In the genomic region with DNA sequence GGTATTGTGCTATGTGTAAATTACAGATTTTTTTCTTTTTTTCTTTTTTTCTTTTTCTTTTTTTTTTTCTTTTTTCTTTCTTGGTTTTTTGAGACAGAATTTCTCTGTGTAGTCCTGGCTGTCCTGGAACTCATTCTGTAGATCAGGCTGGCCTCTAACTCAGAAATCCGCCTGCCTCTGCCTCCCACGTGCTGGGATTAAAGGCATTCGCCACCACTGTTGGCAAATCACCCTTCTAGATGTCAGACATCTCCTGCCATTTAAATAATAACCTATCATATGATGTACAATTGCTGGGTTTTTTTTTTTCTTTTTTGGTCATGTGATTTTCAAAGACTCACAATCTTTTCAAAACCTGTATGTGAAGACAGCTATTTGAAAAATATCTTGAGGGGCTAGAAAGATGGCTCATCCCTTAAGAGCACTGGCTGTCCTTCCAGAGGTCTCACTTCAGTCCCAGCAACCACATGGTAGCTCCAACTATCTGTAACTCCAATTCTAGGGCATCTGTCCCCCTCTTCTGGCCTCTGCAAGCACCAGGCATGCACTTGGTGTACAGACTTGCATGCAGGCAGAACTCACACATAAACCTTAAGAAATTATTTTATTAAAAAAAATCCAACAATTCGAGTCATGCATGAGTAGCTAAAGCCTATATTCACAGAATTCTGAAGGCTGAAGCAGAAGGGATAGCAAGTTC, we compare ENCODE assay signal across 8 mouse cellular contexts. TPM values are rescaled to one million over a fixed set of nuclear protein-coding genes. Genes with fewer than 3 reads are reported as not detected.
A peak's percentile ranks its signal among the peaks of the same experiment; 100 is the strongest.
DNase-seq lines count a peak whose midpoint lies in the region; ATAC-seq and TF ChIP-seq lines count a peak whose summit lies in the region.

No protein-coding gene starts in this region.

- WGBS in heart, embryonic 14.5 days = 76% methylated on average over 4 of the region's 4 CpGs
- 80% methylated on average over 4 of the region's 4 CpGs for WGBS in forebrain, embryonic 13.5 days
- WGBS in liver, embryonic 16.5 days (ENCODE audit: insufficient replicate concordance) = 65% methylated on average over 4 of the region's 4 CpGs

- no peak for TF ChIP-seq EP300 in CH12.LX (IDR thresholded peaks at IDR 0.05; ENCODE audit: low read length)

- H3K36me3 ChIP-seq in heart, embryonic 14.5 days (ENCODE audit: control insufficient read depth, insufficient read depth, low read length) = no peaks in the 10 kb centered on the region
- peaks cover 11 to 27% of the 10 kb centered on the region in 2 experiments for H3K36me3 ChIP-seq in CH12.LX (replicated peaks in 1 of 2; ENCODE audit: control insufficient read depth in 1 of 2, insufficient read depth in 1 of 2, low read length in 1 of 2)
- H3K36me3 ChIP-seq in forebrain, embryonic 13.5 days (ENCODE audit: poor library complexity, severe bottlenecking) = no peaks in the 10 kb centered on the region
- no peaks in the 10 kb centered on the region for H3K36me3 ChIP-seq in liver, embryonic 16.5 days (ENCODE audit: control insufficient read depth, insufficient read depth)

- ATAC-seq in heart, embryonic 14.5 days (ENCODE audit: insufficient number of reproducible peaks, insufficient read depth, low FRiP score, low read depth) = no peak
- ATAC-seq in forebrain, embryonic 13.5 days = no peak
- ATAC-seq in liver, embryonic 16.5 days (ENCODE audit: low read depth) = no peak

- dilution Hi-C loops in CH12.LX (cut with MboI; ENCODE audit: extremely low pct_ligation_motif_present, extremely low pct_unique_long_range_greater_than_20kb, low sequenced_read_pairs) = no loop called here

- DNase-seq in heart, adult 9 months (ENCODE audit: low spot score in 2 of 2) = no peak
- peak; percentile 68 for DNase-seq in CH12.LX (ENCODE audit: extremely low read depth)
- no peak for DNase-seq in retina, embryonic 14.5 days (ENCODE audit: low spot score)
- DNase-seq in B cell, adult 2 months = no peak
- no peak for DNase-seq in layer of hippocampus, adult 11-12 months (ENCODE audit: low spot score)

- H3K4me3 ChIP-seq in heart, embryonic 14.5 days (ENCODE audit: control insufficient read depth in 1 of 2, insufficient read depth in 1 of 2, low read depth in 1 of 2, low read length in 2 of 2) = peak overlapping the region in 1 of 2 experiments; percentile 99; a peak in 1 of 4 replicates
- peak overlapping the region; percentile 69 to 92 (median 89) for H3K4me3 ChIP-seq in CH12.LX (replicated peaks in 1 of 3; ENCODE audit: low read depth in 2 of 3, low read length in 2 of 3, poor library complexity in 1 of 3)
- H3K4me3 ChIP-seq in forebrain, embryonic 13.5 days = peak overlapping the region; percentile 99; the same call in 1 of the 2 replicates
- no peak overlapping the region; the same call in 1 of the 2 replicates for H3K4me3 ChIP-seq in liver, embryonic 16.5 days (ENCODE audit: low read depth, low read length)

- peak overlapping the region; percentile 77 for H3K4me2 ChIP-seq in heart, embryonic 14.5 days (ENCODE audit: low read length)
- peak overlapping the region; percentile 97 for H3K4me2 ChIP-seq in CH12.LX (ENCODE audit: insufficient read depth, low read depth, poor library complexity, severe bottlenecking)
- H3K4me2 ChIP-seq in forebrain, embryonic 13.5 days = peak overlapping the region; percentile 73
- peak overlapping the region; percentile 90 for H3K4me2 ChIP-seq in liver, embryonic 16.5 days (ENCODE audit: low read depth, low read length)

- TF ChIP-seq RAD21 in CH12.LX (IDR thresholded peaks at IDR 0.05; ENCODE audit: low read depth, low read length) = peak; percentile 66

- no peaks in the 10 kb centered on the region for H3K9me3 ChIP-seq in heart, embryonic 14.5 days (ENCODE audit: control insufficient read depth, low read length)
- H3K9me3 ChIP-seq in CH12.LX (replicated peaks; ENCODE audit: low read length) = no peaks in the 10 kb centered on the region
- H3K9me3 ChIP-seq in forebrain, embryonic 13.5 days (replicated peaks) = no peaks in the 10 kb centered on the region
- no peaks in the 10 kb centered on the region for H3K9me3 ChIP-seq in liver, embryonic 16.5 days (replicated peaks; ENCODE audit: control insufficient read depth, low read length)

- H3K27me3 ChIP-seq in heart, embryonic 14.5 days (ENCODE audit: control insufficient read depth, insufficient read depth, low read length) = no peaks in the 10 kb centered on the region
- H3K27me3 ChIP-seq in CH12.LX (replicated peaks) = no peaks in the 10 kb centered on the region
- H3K27me3 ChIP-seq in forebrain, embryonic 13.5 days = no peaks in the 10 kb centered on the region
- H3K27me3 ChIP-seq in liver, embryonic 16.5 days (ENCODE audit: control insufficient read depth, insufficient read depth, low read depth, low read length) = no peaks in the 10 kb centered on the region

- peaks cover 0 to 12% of the 10 kb centered on the region in 2 experiments; a peak in 1 of 4 replicates for H3K4me1 ChIP-seq in heart, embryonic 14.5 days (ENCODE audit: control insufficient read depth in 2 of 2, insufficient read depth in 2 of 2, low read length in 2 of 2)
- peaks cover 8 to 33% of the 10 kb centered on the region in 2 experiments for H3K4me1 ChIP-seq in CH12.LX (ENCODE audit: control insufficient read depth in 1 of 2, insufficient read depth in 2 of 2)
- H3K4me1 ChIP-seq in forebrain, embryonic 13.5 days = peaks cover 16% of the 10 kb centered on the region
- H3K4me1 ChIP-seq in liver, embryonic 16.5 days (ENCODE audit: control insufficient read depth, low read depth, low read length) = peaks cover 15% of the 10 kb centered on the region

- H3K79me2 ChIP-seq in CH12.LX (replicated peaks; ENCODE audit: control insufficient read depth, extremely low read depth, insufficient read depth, poor library complexity, severe bottlenecking) = peaks cover 86% of the 10 kb centered on the region

- H3K9ac ChIP-seq in heart, embryonic 14.5 days (ENCODE audit: low read length) = no peak overlapping the region
- peak overlapping the region; percentile 100 for H3K9ac ChIP-seq in CH12.LX (ENCODE audit: insufficient read depth, low read depth)
- no peak overlapping the region for H3K9ac ChIP-seq in forebrain, embryonic 13.5 days
- H3K9ac ChIP-seq in liver, embryonic 16.5 days (ENCODE audit: low read depth, low read length) = no peak overlapping the region

- TF ChIP-seq CTCF in CH12.LX (conservative IDR thresholded peaks at IDR 0.05 in 1 of 2, IDR thresholded peaks at IDR 0.05 in 1 of 2; ENCODE audit: low read depth in 2 of 2, low read length in 2 of 2) = peak in 1 of 2 experiments; percentile 65; a peak in 2 of 4 replicates

- H3K27ac ChIP-seq in heart, embryonic 14.5 days (replicated peaks in 1 of 2; ENCODE audit: control insufficient read depth in 1 of 2, insufficient read depth in 1 of 2, low read depth in 2 of 2, low read length in 2 of 2) = no peak overlapping the region
- peak overlapping the region; percentile 84 for H3K27ac ChIP-seq in CH12.LX (ENCODE audit: insufficient read depth, low read depth)
- no peak overlapping the region for H3K27ac ChIP-seq in forebrain, embryonic 13.5 days
- no peak overlapping the region for H3K27ac ChIP-seq in liver, embryonic 16.5 days (ENCODE audit: low read length)

- in situ Hi-C loops in CH12.LX (cut with MboI; ENCODE audit: low pct_ligation_motif_present, low pct_unique_long_range_greater_than_20kb, low sequenced_read_pairs) = no loop called here

- peak; percentile 47; the same call in 1 of the 2 replicates for TF ChIP-seq POLR2A in CH12.LX (IDR thresholded peaks at IDR 0.05; ENCODE audit: low read depth, low read length)

TF ChIP-seq in CH12.LX, 34 proteins besides CTCF, POLR2A, EP300 and RAD21:
- TF ChIP-seq KAT2A (IDR thresholded peaks at IDR 0.05; ENCODE audit: insufficient replicate concordance, low read length) = no peak
- 0 out of 2 replicates have a peak, but pooled peaks have one; percentile 18 for TF ChIP-seq TBP (conservative IDR thresholded peaks at IDR 0.05; ENCODE audit: low read depth, low read length)
- no peak for TF ChIP-seq MAFK (IDR thresholded peaks at IDR 0.05; ENCODE audit: insufficient replicate concordance, low read length)
- peak; percentile 14; the same call in 1 of the 2 replicates for TF ChIP-seq MAX (IDR thresholded peaks at IDR 0.05; ENCODE audit: low read length)
- no peak for TF ChIP-seq JUN (IDR thresholded peaks at IDR 0.05; ENCODE audit: insufficient read depth, low read depth, low read length)
- no peak for TF ChIP-seq ZMIZ1 (IDR thresholded peaks at IDR 0.05; ENCODE audit: low read depth, low read length)
- peak; percentile 23; the same call in 1 of the 2 replicates for TF ChIP-seq ZNF384 (IDR thresholded peaks at IDR 0.05; ENCODE audit: low read depth, low read length)
- TF ChIP-seq MAZ (IDR thresholded peaks at IDR 0.05; ENCODE audit: low read depth, low read length) = no peak
- TF ChIP-seq CHD2 (IDR thresholded peaks at IDR 0.05; ENCODE audit: low read length) = no peak
- peak; percentile 77 for TF ChIP-seq MXI1 (IDR thresholded peaks at IDR 0.05; ENCODE audit: low read depth, low read length)
- TF ChIP-seq POLR2AphosphoS2 (IDR thresholded peaks at IDR 0.05; ENCODE audit: low read depth, low read length) = peak; percentile 61
- peak; percentile 93 for TF ChIP-seq MYC (IDR thresholded peaks at IDR 0.05; ENCODE audit: low read depth, low read length)
- peak; percentile 51 for TF ChIP-seq SMC3 (IDR thresholded peaks at IDR 0.05; ENCODE audit: low read depth, low read length)
TF ChIP-seq in CH12.LX: peak in this region for 7.

RNA-seq across cellular contexts. Expression of a gene that starts 2.3 kb away (rescaled TPM):
- 15.9 and 20.7 TPM in 2 replicates for polyA plus RNA-seq in heart, embryonic 14.5 days (2014; fragmentation: Nextera tagmentation; extraction: Ambion mirVana)
- total RNA-seq in CH12.LX (2012; rRNA removed) (32.1 and 37.6 TPM in 2 replicates), CH12.LX (2014; rRNA removed) (53.9 and 61.0 TPM in 2 replicates)
- polyA plus RNA-seq in CH12.LX (2012; ENCODE audit: insufficient read length, low read depth) = 61.8 and 67.6 TPM in 2 replicates
- 28.0 and 28.6 TPM in 2 replicates for polyA plus RNA-seq in forebrain, embryonic 13.5 days (2015; fragmentation: Nextera tagmentation; extraction: Ambion mirVana)
- polyA plus RNA-seq in liver, embryonic 16.5 days (2015; fragmentation: Nextera tagmentation; extraction: Ambion mirVana) = 2.6 TPM in 2 replicates
